Mouse (Mus musculus) lung, postnatal 0 days (tissue): ENCODE data around the gene Raver1. TPM values are rescaled to one million over a fixed set of nuclear protein-coding genes. Genes with fewer than 3 reads are reported as not detected.
A peak's percentile ranks its signal among the peaks of the same experiment; 100 is the strongest.

ENCODE experiments used
- ATAC-seq: fragments of 200-750 bp; cut with Nextera tagmentation; 2 replicates; pipeline ENCODE4 v1.8.0; 2017; ENCODE audit warnings: moderate library complexity
- DNase-seq: peaks from one replicate; pipeline ENCODE4 v3.0.0-alpha.2; 2016; ENCODE audit warnings: low spot score
- H3K27ac ChIP-seq: fragments of 300-500 bp; sonication (generic); 2 replicates; pipeline ENCODE4 v1.5.1; 2014; ENCODE audit warnings: antibody characterized with exemption, mild to moderate bottlenecking, low read length, mixed read lengths
- H3K27me3 ChIP-seq: fragments of 300-500 bp; sonication (generic); replicated peaks from 2 replicates; pipeline ENCODE4 v1.6.1; 2014; ENCODE audit warnings: low read length, mixed read lengths; ENCODE audit not compliant: insufficient read depth
- H3K36me3 ChIP-seq: fragments of 300-500 bp; sonication (generic); 2 replicates; pipeline ENCODE4 v1.6.1; 2014; ENCODE audit warnings: low read length, mixed read lengths; ENCODE audit not compliant: insufficient read depth
- H3K4me1 ChIP-seq: fragments of 300-500 bp; sonication (generic); 2 replicates; pipeline ENCODE4 v1.6.1; 2014; ENCODE audit warnings: antibody characterized with exemption, low read depth, low read length, mixed read lengths; ENCODE audit not compliant: insufficient read depth
- H3K4me2 ChIP-seq: fragments of 300-500 bp; sonication (generic); replicated peaks from 2 replicates; pipeline ENCODE4 v1.6.1; 2014; ENCODE audit warnings: low read depth, mild to moderate bottlenecking, low read length, moderate library complexity, mixed read lengths
- H3K4me3 ChIP-seq: fragments of 300-500 bp; sonication (generic); 2 replicates; pipeline ENCODE4 v1.5.1; 2014; ENCODE audit warnings: low read depth, low read length
- H3K9ac ChIP-seq: fragments of 300-500 bp; sonication (generic); replicated peaks from 2 replicates; pipeline ENCODE4 v1.6.1; 2014; ENCODE audit warnings: low read depth, mild to moderate bottlenecking
- H3K9me3 ChIP-seq: fragments of 300-500 bp; sonication (generic); 2 replicates; pipeline ENCODE4 v1.6.1; 2016; ENCODE audit warnings: low read length, mixed read lengths
- CTCF ChIP-seq: IDR thresholded peaks from 2 replicates; pipeline ENCODE4 v1.5.1; 2016; ENCODE audit warnings: antibody characterized with exemption, mild to moderate bottlenecking
- EP300 ChIP-seq: IDR thresholded peaks from 2 replicates; pipeline ENCODE4 v1.6.1; 2016; ENCODE audit warnings: antibody characterized with exemption, mild to moderate bottlenecking, control low read depth
- WGBS: fragments of 180-500 bp; shearing (Covaris S2); extraction: QIAGEN DNeasy Blood & Tissue Kit; methylation state at CpG from one replicate; pipeline ENCODE4 v1.1.7; 2014; 5-methylcytosine and 5-hydroxymethylcytosine counted together
- polyA plus RNA-seq: library from polyadenylated mRNA; unstranded; fragments of >200 nt; fragmentation: Nextera tagmentation; extraction: Ambion mirVana; gene quantifications from 2 replicates; pipeline ENCODE4 v1.2.1, GENCODE M21; 2015

Raver1 gene
- 15.3 and 16.8 TPM in 2 replicates for polyA plus RNA-seq

GRCm38 (mm10) chr9:21091707-21092320 lies at the start of gene Raver1, which contains the start of gene Gm38431:
TSS of gene Raver1 (minus strand) at chr9:21092008.
TSS of gene Gm38431 (minus strand) at chr9:21091997.
- no peaks in the 10 kb centered on the region for H3K27me3 ChIP-seq
- H3K27ac ChIP-seq, result peak within 1 kb of the TSS; percentile 89
- DNase-seq (peak; percentile 100), ATAC-seq (peak; percentile 100)
- peak within 1 kb of the TSS; percentile 69 for H3K4me2 ChIP-seq
- peak within 1 kb of the TSS; percentile 54 for H3K9ac ChIP-seq
- H3K4me1 ChIP-seq, result peaks cover 8% of the 10 kb centered on the region; the same call in 1 of the 2 replicates
- peaks cover 18% of the 10 kb centered on the region for H3K36me3 ChIP-seq
- H3K9me3 ChIP-seq, result no peaks in the 10 kb centered on the region
- peak within 1 kb of the TSS; percentile 75 for H3K4me3 ChIP-seq
- TF ChIP-seq EP300 (peak; percentile 55; the same call in 1 of the 2 replicates), CTCF (no peak; the same call in 1 of the 2 replicates)
- WGBS, result under 1% methylated on average over 54 of the region's 54 CpGs

- DNase-seq, result no peak
- Histone ChIP-seq H3K9ac (no peak overlapping the region), H3K9me3 (no peaks in the 10 kb centered on the region), H3K36me3 (peaks cover 33% of the 10 kb centered on the region), H3K4me3 (no peak overlapping the region), H3K27me3 (no peaks in the 10 kb centered on the region), H3K4me1 (peaks cover 5% of the 10 kb centered on the region; the same call in 1 of the 2 replicates), H3K4me2 (no peak overlapping the region), H3K27ac (no peak overlapping the region)
- WGBS, result 70% methylated on average over 4 of the region's 4 CpGs
- TF ChIP-seq EP300 (no peak), CTCF (no peak)
- ATAC-seq, result no peak
Observed at GRCm38 (mm10) chr9:21138386-21138785, 46.6 kb upstream of the Raver1 start.

GRCm38 (mm10) chr9:21137229-21137628 lies 45.4 kb upstream of the Raver1 start:
- Histone ChIP-seq H3K4me2 (no peak overlapping the region), H3K4me1 (peaks cover 5% of the 10 kb centered on the region; the same call in 1 of the 2 replicates), H3K27me3 (no peaks in the 10 kb centered on the region), H3K36me3 (peaks cover 26% of the 10 kb centered on the region), H3K27ac (no peak overlapping the region), H3K9me3 (no peaks in the 10 kb centered on the region), H3K4me3 (no peak overlapping the region), H3K9ac (no peak overlapping the region)
- ATAC-seq (peak; percentile 21; the same call in 1 of the 2 replicates), DNase-seq (peak; percentile 62)
- TF ChIP-seq CTCF, result peak; percentile 81
- no peak for TF ChIP-seq EP300
- WGBS, result 42% methylated on average over 3 of the region's 3 CpGs

GRCm38 (mm10) chr9:21136401-21136800 lies 44.6 kb upstream of the Raver1 start:
- WGBS, result 59% methylated on average over 6 of the region's 6 CpGs
- no peaks in the 10 kb centered on the region for H3K27me3 ChIP-seq
- peak overlapping the region; percentile 33; the same call in 1 of the 2 replicates for H3K27ac ChIP-seq
- DNase-seq (no peak), ATAC-seq (peak; percentile 32; the same call in 1 of the 2 replicates)
- no peak overlapping the region for H3K4me2 ChIP-seq
- no peaks in the 10 kb centered on the region for H3K9me3 ChIP-seq
- peaks cover 5% of the 10 kb centered on the region; the same call in 1 of the 2 replicates for H3K4me1 ChIP-seq
- peaks cover 18% of the 10 kb centered on the region for H3K36me3 ChIP-seq
- no peak for TF ChIP-seq CTCF
- peak; percentile 50; the same call in 1 of the 2 replicates for TF ChIP-seq EP300
- H3K4me3 ChIP-seq, result no peak overlapping the region
- H3K9ac ChIP-seq, result no peak overlapping the region

GRCm38 (mm10) chr9:21135941-21136381 lies 44.2 kb upstream of the Raver1 start:
- DNase-seq, result no peak
- 74% methylated on average over 1 of the region's 1 CpGs for WGBS
- Histone ChIP-seq H3K4me2 (no peak overlapping the region), H3K36me3 (peaks cover 14% of the 10 kb centered on the region), H3K4me3 (no peak overlapping the region), H3K27me3 (no peaks in the 10 kb centered on the region), H3K9me3 (no peaks in the 10 kb centered on the region), H3K4me1 (peaks cover 5% of the 10 kb centered on the region; the same call in 1 of the 2 replicates), H3K27ac (peak overlapping the region; percentile 33; the same call in 1 of the 2 replicates), H3K9ac (no peak overlapping the region)
- TF ChIP-seq EP300, result no peak
- no peak for TF ChIP-seq CTCF
- ATAC-seq, result no peak

GRCm38 (mm10) chr9:21135329-21135890 lies 43.6 kb upstream of the Raver1 start:
- no peak for TF ChIP-seq EP300
- TF ChIP-seq CTCF, result no peak
- peaks cover 9% of the 10 kb centered on the region; the same call in 1 of the 2 replicates for H3K36me3 ChIP-seq
- H3K9me3 ChIP-seq, result no peaks in the 10 kb centered on the region
- H3K9ac ChIP-seq, result no peak overlapping the region
- ATAC-seq (no peak), DNase-seq (no peak)
- no peak overlapping the region for H3K4me2 ChIP-seq
- no peaks in the 10 kb centered on the region for H3K27me3 ChIP-seq
- H3K27ac ChIP-seq, result peak overlapping the region; percentile 66
- 72% methylated on average over 4 of the region's 4 CpGs for WGBS
- no peak overlapping the region for H3K4me3 ChIP-seq
- H3K4me1 ChIP-seq, result peaks cover 5% of the 10 kb centered on the region; the same call in 1 of the 2 replicates
